Mouse (Mus musculus): ENCODE measurements around the gene Prdm2. TPM values are rescaled to one million over a fixed set of nuclear protein-coding genes. Genes with fewer than 3 reads are reported as not detected.

The Prdm2 gene
- polyA plus RNA-seq, 1 experiment: 34.9 TPM

GRCm38 (mm10) chr4:143170290-143170689 is 42.5 kb downstream of the Prdm2 start:
- H3K36me3 ChIP-seq (ENCODE audit: control insufficient read depth, insufficient read depth, low read length, poor library complexity, severe bottlenecking): peaks cover 11% of the 10 kb centered on the region
- no peak overlapping the region for H3K4me3 ChIP-seq (ENCODE audit: low read depth, low read length)
- H3K27me3 ChIP-seq (ENCODE audit: control insufficient read depth, insufficient read depth, low read length, poor library complexity, severe bottlenecking): no peaks in the 10 kb centered on the region
- TF ChIP-seq POLR2A (IDR thresholded peaks at IDR 0.05; ENCODE audit: insufficient read depth, low read length): no peak
- TF ChIP-seq CTCF (IDR thresholded peaks at IDR 0.05; ENCODE audit: low read depth, low read length): no peak
- no peak for TF ChIP-seq EP300 (IDR thresholded peaks at IDR 0.05; ENCODE audit: insufficient read depth, low read depth, low read length)
- no peaks in the 10 kb centered on the region for H3K9me3 ChIP-seq (replicated peaks; ENCODE audit: control insufficient read depth, insufficient read depth, low read length, poor library complexity, severe bottlenecking)
- no peak overlapping the region for H3K27ac ChIP-seq (ENCODE audit: insufficient read depth, low read length)
- no peaks in the 10 kb centered on the region for H3K4me1 ChIP-seq (ENCODE audit: control insufficient read depth, insufficient read depth, low read length)
- H3K9ac ChIP-seq (ENCODE audit: low read depth, poor library complexity, severe bottlenecking): no peak overlapping the region

- TF ChIP-seq EP300 (IDR thresholded peaks at IDR 0.05; ENCODE audit: insufficient read depth, low read depth, low read length) (no peak), POLR2A (IDR thresholded peaks at IDR 0.05; ENCODE audit: insufficient read depth, low read length) (no peak), CTCF (IDR thresholded peaks at IDR 0.05; ENCODE audit: low read depth, low read length) (no peak)
- Histone ChIP-seq H3K4me3 (ENCODE audit: low read depth, low read length) (no peak overlapping the region), H3K4me1 (ENCODE audit: control insufficient read depth, insufficient read depth, low read length) (no peaks in the 10 kb centered on the region), H3K27me3 (ENCODE audit: control insufficient read depth, insufficient read depth, low read length, poor library complexity, severe bottlenecking) (no peaks in the 10 kb centered on the region), H3K9me3 (replicated peaks; ENCODE audit: control insufficient read depth, insufficient read depth, low read length, poor library complexity, severe bottlenecking) (no peaks in the 10 kb centered on the region), H3K27ac (ENCODE audit: insufficient read depth, low read length) (no peak overlapping the region), H3K9ac (ENCODE audit: low read depth, poor library complexity, severe bottlenecking) (no peak overlapping the region), H3K36me3 (ENCODE audit: control insufficient read depth, insufficient read depth, low read length, poor library complexity, severe bottlenecking) (peaks cover 11% of the 10 kb centered on the region)
Observed at GRCm38 (mm10) chr4:143168093-143168492, 44.7 kb downstream of the Prdm2 start.

GRCm38 (mm10) chr4:143161619-143162479 is 50.9 kb downstream of the Prdm2 start:
- no peak for TF ChIP-seq POLR2A (IDR thresholded peaks at IDR 0.05; ENCODE audit: insufficient read depth, low read length)
- no peak for TF ChIP-seq EP300 (IDR thresholded peaks at IDR 0.05; ENCODE audit: insufficient read depth, low read depth, low read length)
- TF ChIP-seq CTCF (IDR thresholded peaks at IDR 0.05; ENCODE audit: low read depth, low read length): no peak
- Histone ChIP-seq H3K36me3 (ENCODE audit: control insufficient read depth, insufficient read depth, low read length, poor library complexity, severe bottlenecking) (no peaks in the 10 kb centered on the region), H3K27me3 (ENCODE audit: control insufficient read depth, insufficient read depth, low read length, poor library complexity, severe bottlenecking) (no peaks in the 10 kb centered on the region), H3K9ac (ENCODE audit: low read depth, poor library complexity, severe bottlenecking) (peak overlapping the region; percentile 91), H3K4me3 (ENCODE audit: low read depth, low read length) (peak overlapping the region; percentile 77), H3K4me1 (ENCODE audit: control insufficient read depth, insufficient read depth, low read length) (no peaks in the 10 kb centered on the region), H3K27ac (ENCODE audit: insufficient read depth, low read length) (peak overlapping the region; percentile 78), H3K9me3 (replicated peaks; ENCODE audit: control insufficient read depth, insufficient read depth, low read length, poor library complexity, severe bottlenecking) (no peaks in the 10 kb centered on the region)

- TF ChIP-seq POLR2A (IDR thresholded peaks at IDR 0.05; ENCODE audit: insufficient read depth, low read length): no peak
- no peak for TF ChIP-seq CTCF (IDR thresholded peaks at IDR 0.05; ENCODE audit: low read depth, low read length)
- TF ChIP-seq EP300 (IDR thresholded peaks at IDR 0.05; ENCODE audit: insufficient read depth, low read depth, low read length): no peak
- no peaks in the 10 kb centered on the region for H3K4me1 ChIP-seq (ENCODE audit: control insufficient read depth, insufficient read depth, low read length)
- no peaks in the 10 kb centered on the region for H3K9me3 ChIP-seq (replicated peaks; ENCODE audit: control insufficient read depth, insufficient read depth, low read length, poor library complexity, severe bottlenecking)
- H3K27me3 ChIP-seq (ENCODE audit: control insufficient read depth, insufficient read depth, low read length, poor library complexity, severe bottlenecking): no peaks in the 10 kb centered on the region
- no peak overlapping the region for H3K4me3 ChIP-seq (ENCODE audit: low read depth, low read length)
- H3K9ac ChIP-seq (ENCODE audit: low read depth, poor library complexity, severe bottlenecking): peak overlapping the region; percentile 91
- no peaks in the 10 kb centered on the region for H3K36me3 ChIP-seq (ENCODE audit: control insufficient read depth, insufficient read depth, low read length, poor library complexity, severe bottlenecking)
- H3K27ac ChIP-seq (ENCODE audit: insufficient read depth, low read length): 0 out of 2 replicates have a peak overlapping the region, but pooled peaks have one; percentile 78
Observed at GRCm38 (mm10) chr4:143160826-143161225, 52.0 kb downstream of the Prdm2 start.

DNA sequence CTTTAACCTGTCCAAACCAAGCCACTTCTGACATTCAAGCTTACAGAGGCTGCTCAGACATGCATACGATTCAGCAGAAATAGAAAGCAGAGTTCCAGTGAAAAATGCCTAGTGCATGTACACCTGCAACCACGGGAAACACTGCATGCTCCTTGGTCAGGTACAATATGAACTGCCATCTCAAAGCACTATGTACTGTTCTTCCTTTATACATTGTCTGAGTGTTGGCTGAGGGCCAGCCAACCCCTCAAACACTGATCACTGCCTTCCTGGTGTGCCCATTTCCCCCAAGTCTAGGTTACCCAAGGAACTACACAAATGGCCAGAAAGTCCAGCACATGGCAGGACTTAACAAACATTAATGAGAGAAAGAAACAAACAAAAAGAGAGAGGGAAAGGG is 53.5 kb downstream of the Prdm2 start:
- no peaks in the 10 kb centered on the region for H3K4me1 ChIP-seq (ENCODE audit: control insufficient read depth, insufficient read depth, low read length)
- H3K9me3 ChIP-seq (replicated peaks; ENCODE audit: control insufficient read depth, insufficient read depth, low read length, poor library complexity, severe bottlenecking): no peaks in the 10 kb centered on the region
- no peak overlapping the region for H3K4me3 ChIP-seq (ENCODE audit: low read depth, low read length)
- no peak for TF ChIP-seq EP300 (IDR thresholded peaks at IDR 0.05; ENCODE audit: insufficient read depth, low read depth, low read length)
- no peak for TF ChIP-seq CTCF (IDR thresholded peaks at IDR 0.05; ENCODE audit: low read depth, low read length)
- no peak for TF ChIP-seq POLR2A (IDR thresholded peaks at IDR 0.05; ENCODE audit: insufficient read depth, low read length)
- H3K9ac ChIP-seq (ENCODE audit: low read depth, poor library complexity, severe bottlenecking): no peak overlapping the region
- H3K27ac ChIP-seq (ENCODE audit: insufficient read depth, low read length): no peak overlapping the region
- no peaks in the 10 kb centered on the region for H3K36me3 ChIP-seq (ENCODE audit: control insufficient read depth, insufficient read depth, low read length, poor library complexity, severe bottlenecking)
- H3K27me3 ChIP-seq (ENCODE audit: control insufficient read depth, insufficient read depth, low read length, poor library complexity, severe bottlenecking): no peaks in the 10 kb centered on the region

- Histone ChIP-seq H3K4me3 (ENCODE audit: low read depth, low read length) (no peak overlapping the region), H3K9ac (ENCODE audit: low read depth, poor library complexity, severe bottlenecking) (no peak overlapping the region), H3K9me3 (replicated peaks; ENCODE audit: control insufficient read depth, insufficient read depth, low read length, poor library complexity, severe bottlenecking) (no peaks in the 10 kb centered on the region), H3K27ac (ENCODE audit: insufficient read depth, low read length) (no peak overlapping the region), H3K4me1 (ENCODE audit: control insufficient read depth, insufficient read depth, low read length) (no peaks in the 10 kb centered on the region), H3K27me3 (ENCODE audit: control insufficient read depth, insufficient read depth, low read length, poor library complexity, severe bottlenecking) (no peaks in the 10 kb centered on the region), H3K36me3 (ENCODE audit: control insufficient read depth, insufficient read depth, low read length, poor library complexity, severe bottlenecking) (no peaks in the 10 kb centered on the region)
- TF ChIP-seq EP300 (IDR thresholded peaks at IDR 0.05; ENCODE audit: insufficient read depth, low read depth, low read length): no peak
- TF ChIP-seq CTCF (IDR thresholded peaks at IDR 0.05; ENCODE audit: low read depth, low read length): no peak
- TF ChIP-seq POLR2A (IDR thresholded peaks at IDR 0.05; ENCODE audit: insufficient read depth, low read length): no peak
Observed at GRCm38 (mm10) chr4:143155871-143156270, 56.9 kb downstream of the Prdm2 start.

All from ES-Bruce4 (cell line).